Mouse (Mus musculus): ENCODE data around the gene 5430403G16Rik. TPM values are rescaled to one million over a fixed set of nuclear protein-coding genes. Genes with fewer than 3 reads are reported as not detected.

Gene 5430403G16Rik
- 4.9 TPM for polyA plus RNA-seq (2014; fragmentation: Illumina TruSeq; extraction: RNeasy Lipid Tissue Mini Kit (QIAGEN cat#74804); ENCODE audit: low read depth, low replicate concordance)

GRCm38 (mm10) chr5:109690537-109691201 lies at the start of gene 5430403G16Rik:
TSS of gene 5430403G16Rik (minus strand) at chr5:109691041.

Other genes with a start within 250 kb of the 5430403G16Rik start
- gene Crlf2, start 132.0 kb downstream of the 5430403G16Rik start, polyA plus RNA-seq (2014; fragmentation: Illumina TruSeq; extraction: RNeasy Lipid Tissue Mini Kit (QIAGEN cat#74804); ENCODE audit: low read depth, low replicate concordance): not detected
- 9.5 TPM for gene 4930522L14Rik, start 60.8 kb upstream of the 5430403G16Rik start, polyA plus RNA-seq (2014; fragmentation: Illumina TruSeq; extraction: RNeasy Lipid Tissue Mini Kit (QIAGEN cat#74804); ENCODE audit: low read depth, low replicate concordance)
- 48.0 TPM for gene Gm15446, start 232.4 kb upstream of the 5430403G16Rik start, polyA plus RNA-seq (2014; fragmentation: Illumina TruSeq; extraction: RNeasy Lipid Tissue Mini Kit (QIAGEN cat#74804); ENCODE audit: low read depth, low replicate concordance)

Measured in liver, adult 10 weeks (tissue).